Mouse (Mus musculus) heart, embryonic 10.5 days (tissue): Measurements from ENCODE around the gene Taok3. TPM values are rescaled to one million over a fixed set of nuclear protein-coding genes. Genes with fewer than 3 reads are reported as not detected.

Source experiments
- DNase-seq: peaks from one replicate; pipeline ENCODE4 v3.0.0-alpha.2; 2017; ENCODE audit warnings: low spot score
- H3K27ac ChIP-seq: fragments of 300-500 bp; sonication (generic); 2 replicates; pipeline ENCODE4 v1.5.1; 2016; ENCODE audit warnings: mild to moderate bottlenecking
- H3K27me3 ChIP-seq: fragments of 300-500 bp; sonication (generic); 2 replicates; pipeline ENCODE4 v1.6.1; 2016; ENCODE audit warnings: mild to moderate bottlenecking; ENCODE audit not compliant: poor library complexity, insufficient read depth, severe bottlenecking
- H3K36me3 ChIP-seq: fragments of 300-500 bp; sonication (generic); 2 replicates; pipeline ENCODE4 v1.6.1; 2016; ENCODE audit warnings: mild to moderate bottlenecking, moderate library complexity
- H3K4me1 ChIP-seq: fragments of 300-500 bp; sonication (generic); 2 replicates; pipeline ENCODE4 v1.6.1; 2016; ENCODE audit warnings: mild to moderate bottlenecking
- H3K4me3 ChIP-seq: fragments of 300-500 bp; sonication (generic); 2 replicates; pipeline ENCODE4 v1.5.1; 2016; ENCODE audit warnings: mild to moderate bottlenecking, moderate library complexity
- H3K9me3 ChIP-seq: fragments of 300-500 bp; sonication (generic); 2 replicates; pipeline ENCODE4 v1.6.1; 2016; ENCODE audit warnings: mild to moderate bottlenecking, moderate library complexity
- WGBS: fragments of 180-500 bp; shearing (Covaris S2); methylation state at CpG from one replicate; pipeline ENCODE4 v1.1.7; 2016; 5-methylcytosine and 5-hydroxymethylcytosine counted together
- polyA plus RNA-seq: library from polyadenylated mRNA; unstranded; fragments of >200 nt; fragmentation: Nextera tagmentation; extraction: Ambion mirVana; gene quantifications from 2 replicates; pipeline ENCODE4 v1.2.1, GENCODE M21; 2016

The Taok3 gene
- polyA plus RNA-seq, 1 experiment from 2014 or later: 18.6 TPM

GRCm38 (mm10) chr5:117175896-117176295 is 56.0 kb downstream of the Taok3 start:
- no peaks in the 10 kb centered on the region; the same call in 1 of the 2 replicates for H3K36me3 ChIP-seq
- WGBS: 53% methylated on average over 8 of the region's 8 CpGs
- no peaks in the 10 kb centered on the region for H3K27me3 ChIP-seq
- H3K4me3 ChIP-seq: no peak overlapping the region
- H3K27ac ChIP-seq: no peak overlapping the region
- 0 out of 2 replicates have a peak, but pooled peaks cover under 1% of the 10 kb centered on the region for H3K4me1 ChIP-seq
- H3K9me3 ChIP-seq: no peaks in the 10 kb centered on the region
- no peak for DNase-seq

DNA sequence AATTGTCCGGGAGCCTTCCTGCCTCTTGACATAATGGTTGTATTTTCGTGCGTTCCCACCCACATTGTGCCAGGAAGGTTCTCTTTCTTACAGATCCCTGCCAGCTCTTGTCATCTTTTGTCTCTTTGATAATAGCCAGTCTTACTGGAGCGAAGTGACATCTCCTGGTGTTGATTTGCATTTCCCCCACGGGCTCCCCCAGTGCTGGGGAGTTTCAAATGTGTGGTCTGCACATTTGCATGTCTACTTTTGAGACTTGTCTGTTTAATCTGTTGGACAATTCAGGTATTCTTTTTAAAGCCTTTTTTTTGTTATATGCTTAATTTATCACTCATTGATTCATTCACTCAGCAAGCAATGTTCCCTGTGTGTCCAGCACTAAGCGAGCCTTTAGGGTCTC is 58.1 kb downstream of the Taok3 start:
- no peak for DNase-seq
- Histone ChIP-seq H3K27me3 (no peaks in the 10 kb centered on the region; the same call in 1 of the 2 replicates), H3K4me3 (no peak overlapping the region), H3K36me3 (no peaks in the 10 kb centered on the region; the same call in 1 of the 2 replicates), H3K27ac (no peak overlapping the region), H3K4me1 (no peaks in the 10 kb centered on the region), H3K9me3 (no peaks in the 10 kb centered on the region)
- 64% methylated on average over 6 of the region's 6 CpGs for WGBS

DNA sequence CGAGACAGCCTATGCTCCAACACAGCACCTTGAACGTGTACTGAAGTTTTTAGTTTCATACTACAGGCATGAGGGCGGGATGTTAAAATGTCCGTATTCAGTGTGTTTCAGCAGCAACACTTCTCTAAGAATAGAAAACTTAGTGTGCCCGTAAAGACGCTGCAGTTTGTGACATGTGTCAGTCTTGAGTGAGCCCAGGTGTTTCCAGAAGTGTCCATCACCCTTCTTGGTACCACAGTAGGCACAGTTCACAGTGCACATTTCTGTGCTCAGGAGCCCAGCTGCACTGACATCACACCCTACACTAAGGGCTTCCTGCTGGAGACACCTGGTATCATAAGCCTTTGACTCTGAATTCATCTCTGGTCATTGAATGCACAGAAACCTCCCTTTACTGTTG is 58.6 kb downstream of the Taok3 start:
- Histone ChIP-seq H3K27ac (no peak overlapping the region), H3K36me3 (no peaks in the 10 kb centered on the region; the same call in 1 of the 2 replicates), H3K4me1 (no peaks in the 10 kb centered on the region), H3K9me3 (no peaks in the 10 kb centered on the region), H3K27me3 (no peaks in the 10 kb centered on the region; the same call in 1 of the 2 replicates), H3K4me3 (no peak overlapping the region)
- DNase-seq: no peak
- 63% methylated on average over 6 of the region's 6 CpGs for WGBS

GRCm38 (mm10) chr5:117181921-117182320 is 62.0 kb downstream of the Taok3 start:
- Histone ChIP-seq H3K36me3 (peaks cover 20% of the 10 kb centered on the region), H3K27ac (no peak overlapping the region), H3K4me3 (no peak overlapping the region), H3K9me3 (peaks cover 2% of the 10 kb centered on the region; the same call in 1 of the 2 replicates), H3K27me3 (no peaks in the 10 kb centered on the region; the same call in 1 of the 2 replicates), H3K4me1 (no peaks in the 10 kb centered on the region)
- DNase-seq: no peak
- 78% methylated on average over 5 of the region's 5 CpGs for WGBS

DNA sequence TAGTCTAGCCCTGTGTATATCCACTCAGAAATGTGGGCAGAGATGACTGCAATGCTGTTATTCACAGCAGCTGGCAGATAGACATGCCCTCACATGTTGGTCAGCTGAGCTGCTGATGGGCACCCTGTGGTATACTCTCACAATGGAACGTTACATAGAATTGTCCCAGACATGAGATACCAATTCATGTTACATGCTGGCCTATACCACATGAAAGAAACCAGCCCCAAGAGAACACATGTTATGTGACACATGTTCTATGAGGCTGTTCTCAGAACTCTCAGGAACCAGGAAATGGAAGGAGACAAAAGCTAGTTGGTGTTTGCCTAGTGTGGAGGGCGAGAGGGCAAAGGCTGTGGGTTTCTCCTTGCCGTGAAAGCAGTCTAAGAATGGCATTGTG is 62.5 kb downstream of the Taok3 start:
- 85% methylated on average over 3 of the region's 3 CpGs for WGBS
- no peak for DNase-seq
- Histone ChIP-seq H3K4me1 (no peaks in the 10 kb centered on the region), H3K27ac (no peak overlapping the region), H3K36me3 (peaks cover 20% of the 10 kb centered on the region), H3K27me3 (no peaks in the 10 kb centered on the region; the same call in 1 of the 2 replicates), H3K4me3 (no peak overlapping the region), H3K9me3 (peaks cover 2% of the 10 kb centered on the region; the same call in 1 of the 2 replicates)

- Histone ChIP-seq H3K9me3 (peaks cover 2% of the 10 kb centered on the region; the same call in 1 of the 2 replicates), H3K27ac (no peak overlapping the region), H3K36me3 (peaks cover 29% of the 10 kb centered on the region), H3K4me3 (no peak overlapping the region), H3K27me3 (no peaks in the 10 kb centered on the region; the same call in 1 of the 2 replicates), H3K4me1 (no peaks in the 10 kb centered on the region)
- WGBS: 85% methylated on average over 6 of the region's 6 CpGs
- no peak for DNase-seq
Observed at GRCm38 (mm10) chr5:117184832-117185231, 64.9 kb downstream of the Taok3 start.

- WGBS: 89% methylated on average over 7 of the region's 7 CpGs
- DNase-seq: no peak
Observed at GRCm38 (mm10) chr5:117185673-117186072, 65.7 kb downstream of the Taok3 start.

DNA sequence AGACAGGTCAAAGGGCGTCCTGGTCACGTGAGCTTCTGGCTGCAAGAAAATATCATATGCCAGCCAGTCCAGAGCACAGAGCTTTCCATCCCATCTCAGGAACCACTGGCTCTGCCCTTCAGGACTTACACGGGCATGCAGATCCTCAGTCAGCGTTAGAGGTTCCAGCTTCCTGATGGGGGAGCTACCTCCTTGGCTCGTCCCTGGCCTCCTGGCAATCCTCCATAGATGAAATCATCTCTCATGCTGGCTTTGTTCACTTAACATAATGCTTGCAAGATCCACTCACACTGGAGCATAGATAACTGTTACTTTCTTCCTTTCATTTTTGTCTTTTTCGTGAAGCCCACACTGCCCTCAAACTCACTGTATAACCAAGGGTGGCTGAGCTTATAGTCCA is 72.1 kb downstream of the Taok3 start:
- H3K36me3 ChIP-seq: peaks cover 12% of the 10 kb centered on the region; the same call in 1 of the 2 replicates
- no peak overlapping the region for H3K27ac ChIP-seq
- H3K4me1 ChIP-seq: peaks cover 5% of the 10 kb centered on the region; the same call in 1 of the 2 replicates
- H3K9me3 ChIP-seq: no peaks in the 10 kb centered on the region
- no peaks in the 10 kb centered on the region for H3K27me3 ChIP-seq
- H3K4me3 ChIP-seq: no peak overlapping the region
- 87% methylated on average over 6 of the region's 6 CpGs for WGBS
- DNase-seq: no peak

More at GRCm38 (mm10) chr5:117185673-117186072, 65.7 kb downstream of the Taok3 start:
- H3K27ac ChIP-seq: no peak overlapping the region
- peaks cover 2% of the 10 kb centered on the region; the same call in 1 of the 2 replicates for H3K9me3 ChIP-seq
- H3K27me3 ChIP-seq: no peaks in the 10 kb centered on the region; the same call in 1 of the 2 replicates
- peaks cover 29% of the 10 kb centered on the region for H3K36me3 ChIP-seq
- H3K4me3 ChIP-seq: no peak overlapping the region
- H3K4me1 ChIP-seq: no peaks in the 10 kb centered on the region

GRCm38 (mm10) chr5:117193748-117194147 is 73.8 kb downstream of the Taok3 start:
- peaks cover 15% of the 10 kb centered on the region for H3K36me3 ChIP-seq
- H3K9me3 ChIP-seq: no peaks in the 10 kb centered on the region
- no peak overlapping the region for H3K27ac ChIP-seq
- H3K4me1 ChIP-seq: peaks cover 5% of the 10 kb centered on the region; the same call in 1 of the 2 replicates
- no peak overlapping the region for H3K4me3 ChIP-seq
- DNase-seq: no peak
- no peaks in the 10 kb centered on the region for H3K27me3 ChIP-seq
- WGBS: 64% methylated on average over 7 of the region's 7 CpGs

- Histone ChIP-seq H3K4me1 (peaks cover 5% of the 10 kb centered on the region; the same call in 1 of the 2 replicates), H3K27ac (no peak overlapping the region), H3K4me3 (no peak overlapping the region), H3K9me3 (no peaks in the 10 kb centered on the region), H3K27me3 (no peaks in the 10 kb centered on the region), H3K36me3 (peaks cover 20% of the 10 kb centered on the region)
- DNase-seq: no peak
- WGBS: 83% methylated on average over 5 of the region's 5 CpGs
Observed at GRCm38 (mm10) chr5:117194672-117195071, 74.7 kb downstream of the Taok3 start.

GRCm38 (mm10) chr5:117196551-117196950 is 76.6 kb downstream of the Taok3 start:
- Histone ChIP-seq H3K4me1 (peaks cover 5% of the 10 kb centered on the region; the same call in 1 of the 2 replicates), H3K27me3 (no peaks in the 10 kb centered on the region), H3K9me3 (no peaks in the 10 kb centered on the region), H3K4me3 (no peak overlapping the region), H3K27ac (no peak overlapping the region), H3K36me3 (peaks cover 28% of the 10 kb centered on the region)
- WGBS: 90% methylated on average over 7 of the region's 7 CpGs
- no peak for DNase-seq

- no peak for DNase-seq
- H3K36me3 ChIP-seq: peaks cover 35% of the 10 kb centered on the region
- 77% methylated on average over 3 of the region's 3 CpGs for WGBS
- no peak overlapping the region for H3K4me3 ChIP-seq
- no peaks in the 10 kb centered on the region for H3K27me3 ChIP-seq
- H3K9me3 ChIP-seq: no peaks in the 10 kb centered on the region
- H3K4me1 ChIP-seq: peaks cover 5% of the 10 kb centered on the region; the same call in 1 of the 2 replicates
- H3K27ac ChIP-seq: no peak overlapping the region
Observed at GRCm38 (mm10) chr5:117198390-117198789, 78.5 kb downstream of the Taok3 start.

DNA sequence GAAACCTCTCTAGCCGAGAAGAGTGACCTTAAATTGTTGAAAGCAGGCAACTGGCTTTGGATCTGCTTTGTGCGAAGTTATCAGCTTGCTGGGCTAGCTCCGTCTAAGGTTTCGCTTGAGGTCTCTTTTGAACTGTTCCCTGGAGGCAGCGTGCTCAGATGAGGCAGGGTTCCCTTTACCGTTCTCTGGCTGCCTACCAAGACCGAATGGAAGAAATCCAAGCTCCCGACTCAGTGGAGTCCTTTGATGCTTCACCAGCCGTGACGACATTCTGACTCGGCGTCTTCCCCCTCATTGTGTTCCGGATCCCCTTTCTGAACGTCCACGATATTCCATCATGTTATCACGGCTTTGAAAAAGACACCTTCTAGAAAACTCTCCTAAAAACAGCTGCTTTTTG is 87.4 kb downstream of the Taok3 start:
- no peaks in the 10 kb centered on the region for H3K9me3 ChIP-seq
- no peak overlapping the region for H3K27ac ChIP-seq
- DNase-seq: no peak
- H3K27me3 ChIP-seq: no peaks in the 10 kb centered on the region
- no peak overlapping the region for H3K4me3 ChIP-seq
- H3K4me1 ChIP-seq: no peaks in the 10 kb centered on the region
- peaks cover 39% of the 10 kb centered on the region for H3K36me3 ChIP-seq
- WGBS: 87% methylated on average over 16 of the region's 16 CpGs

DNA sequence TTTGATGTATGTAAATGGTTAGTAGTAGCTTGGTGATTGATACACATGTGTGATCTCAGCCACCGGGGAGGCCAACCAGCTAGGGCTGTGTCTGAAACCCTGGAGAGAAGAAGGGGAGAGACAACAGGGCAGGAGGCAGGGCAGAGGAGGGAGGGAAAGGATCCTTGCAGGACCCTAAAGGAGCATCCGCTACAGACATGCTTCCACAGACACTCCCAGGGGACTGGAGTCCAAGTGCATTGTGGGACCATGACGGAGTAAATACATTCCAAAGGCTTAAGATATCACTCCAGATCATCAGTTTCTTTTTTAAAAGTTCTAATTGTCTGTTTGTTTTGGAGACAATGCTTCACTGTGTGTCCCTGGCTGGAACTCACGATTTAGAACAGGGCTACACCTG is 94.1 kb downstream of the Taok3 start:
- DNase-seq: no peak
- Histone ChIP-seq H3K36me3 (peaks cover 27% of the 10 kb centered on the region), H3K4me3 (no peak overlapping the region), H3K27me3 (no peaks in the 10 kb centered on the region), H3K9me3 (no peaks in the 10 kb centered on the region), H3K27ac (no peak overlapping the region), H3K4me1 (no peaks in the 10 kb centered on the region)
- WGBS: 74% methylated on average over 4 of the region's 4 CpGs
